Mouse (Mus musculus) limb, embryonic 15.5 days (tissue): Measurements from ENCODE around the gene Amd1. TPM values are rescaled to one million over a fixed set of nuclear protein-coding genes. Genes with fewer than 3 reads are reported as not detected.
A peak's percentile ranks its signal among the peaks of the same experiment; 100 is the strongest.

ENCODE experiments used
- ATAC-seq: fragments of 200-750 bp; cut with Nextera tagmentation; 2 replicates; pipeline ENCODE4 v1.8.0; 2017; ENCODE audit warnings: low read depth, moderate TSS enrichment; ENCODE audit not compliant: insufficient number of reproducible peaks, low FRiP score, low TSS enrichment
- H3K27ac ChIP-seq: fragments of 300-500 bp; sonication (generic); 2 replicates; pipeline ENCODE4 v1.5.1; 2015; ENCODE audit warnings: moderate library complexity, mild to moderate bottlenecking, inconsistent platforms
- H3K27me3 ChIP-seq: fragments of 300-500 bp; sonication (generic); 2 replicates; pipeline ENCODE4 v1.6.1; 2015; ENCODE audit warnings: inconsistent platforms
- H3K36me3 ChIP-seq: fragments of 300-500 bp; sonication (generic); 2 replicates; pipeline ENCODE4 v1.6.1; 2015; ENCODE audit warnings: inconsistent platforms
- H3K4me1 ChIP-seq: fragments of 300-500 bp; sonication (generic); 2 replicates; pipeline ENCODE4 v1.6.1; 2015; ENCODE audit warnings: inconsistent platforms
- H3K4me2 ChIP-seq: fragments of 300-500 bp; sonication (generic); 2 replicates; pipeline ENCODE4 v1.6.1; 2015; ENCODE audit warnings: mild to moderate bottlenecking, inconsistent platforms
- H3K4me3 ChIP-seq: fragments of 300-500 bp; sonication (generic); 2 replicates; pipeline ENCODE4 v1.5.1; 2015; ENCODE audit warnings: mild to moderate bottlenecking, inconsistent platforms
- H3K9ac ChIP-seq: fragments of 300-500 bp; sonication (generic); 2 replicates; pipeline ENCODE4 v1.6.1; 2015; ENCODE audit warnings: inconsistent platforms
- H3K9me3 ChIP-seq: fragments of 300-500 bp; sonication (generic); 2 replicates; pipeline ENCODE4 v1.6.1; 2016; ENCODE audit warnings: inconsistent platforms
- WGBS: fragments of 180-500 bp; shearing (Covaris S2); methylation state at CpG from one replicate; pipeline ENCODE4 v1.1.7; 2015; 5-methylcytosine and 5-hydroxymethylcytosine counted together
- polyA plus RNA-seq: library from polyadenylated mRNA; unstranded; fragments of >200 nt; fragmentation: Nextera tagmentation; extraction: Ambion mirVana; gene quantifications from 2 replicates; pipeline ENCODE4 v1.2.1, GENCODE M21; 2015

Gene Amd1
- 45.8 and 46.0 TPM in 2 replicates for polyA plus RNA-seq

- H3K9ac ChIP-seq, result peak within 1 kb of the TSS; percentile 82
- peak within 1 kb of the TSS; percentile 94 for H3K4me3 ChIP-seq
- WGBS, result under 1% methylated on average over 55 of the region's 55 CpGs
- peaks cover 14% of the 10 kb centered on the region for H3K4me1 ChIP-seq
- H3K9me3 ChIP-seq, result no peaks in the 10 kb centered on the region
- ATAC-seq, result peak; percentile 93
- H3K36me3 ChIP-seq, result no peaks in the 10 kb centered on the region
- H3K27ac ChIP-seq, result peak within 1 kb of the TSS; percentile 98
- no peaks in the 10 kb centered on the region for H3K27me3 ChIP-seq
- peak within 1 kb of the TSS; percentile 70 for H3K4me2 ChIP-seq
These were observed at the start of gene Amd1 for GRCm38 (mm10) chr10:40302140-40302985. Gene Amd1, minus strand, starts transcription at chr10:40302186.

- Histone ChIP-seq H3K4me1 (peaks cover 18% of the 10 kb centered on the region), H3K27ac (no peak overlapping the region), H3K27me3 (no peaks in the 10 kb centered on the region), H3K9ac (no peak overlapping the region), H3K36me3 (no peaks in the 10 kb centered on the region), H3K4me3 (no peak overlapping the region), H3K9me3 (no peaks in the 10 kb centered on the region), H3K4me2 (no peak overlapping the region)
- WGBS, result 61% methylated on average over 4 of the region's 4 CpGs
- no peak for ATAC-seq
These were observed 49.2 kb upstream of the Amd1 start for GRCm38 (mm10) chr10:40351156-40351555.

- no peaks in the 10 kb centered on the region for H3K36me3 ChIP-seq
- H3K4me1 ChIP-seq, result peaks cover 14% of the 10 kb centered on the region
- ATAC-seq, result no peak
- H3K9me3 ChIP-seq, result no peaks in the 10 kb centered on the region
- H3K9ac ChIP-seq, result peak overlapping the region; percentile 80
- peak overlapping the region; percentile 91 for H3K4me3 ChIP-seq
- peak overlapping the region; percentile 72 for H3K4me2 ChIP-seq
- H3K27me3 ChIP-seq, result no peaks in the 10 kb centered on the region
- 50% methylated on average over 12 of the region's 12 CpGs for WGBS
- peak overlapping the region; percentile 96 for H3K27ac ChIP-seq
These were observed 48.4 kb upstream of the Amd1 start for GRCm38 (mm10) chr10:40350245-40350932.

GRCm38 (mm10) chr10:40349631-40350177 lies 47.7 kb upstream of the Amd1 start:
- H3K4me2 ChIP-seq, result peak overlapping the region; percentile 72
- H3K9ac ChIP-seq, result peak overlapping the region; percentile 80
- H3K9me3 ChIP-seq, result no peaks in the 10 kb centered on the region
- peak overlapping the region; percentile 96 for H3K27ac ChIP-seq
- peaks cover 14% of the 10 kb centered on the region for H3K4me1 ChIP-seq
- WGBS, result under 1% methylated on average over 61 of the region's 62 CpGs
- no peaks in the 10 kb centered on the region for H3K27me3 ChIP-seq
- H3K36me3 ChIP-seq, result no peaks in the 10 kb centered on the region
- ATAC-seq, result peak; percentile 19; the same call in 1 of the 2 replicates
- peak overlapping the region; percentile 91 for H3K4me3 ChIP-seq

DNA sequence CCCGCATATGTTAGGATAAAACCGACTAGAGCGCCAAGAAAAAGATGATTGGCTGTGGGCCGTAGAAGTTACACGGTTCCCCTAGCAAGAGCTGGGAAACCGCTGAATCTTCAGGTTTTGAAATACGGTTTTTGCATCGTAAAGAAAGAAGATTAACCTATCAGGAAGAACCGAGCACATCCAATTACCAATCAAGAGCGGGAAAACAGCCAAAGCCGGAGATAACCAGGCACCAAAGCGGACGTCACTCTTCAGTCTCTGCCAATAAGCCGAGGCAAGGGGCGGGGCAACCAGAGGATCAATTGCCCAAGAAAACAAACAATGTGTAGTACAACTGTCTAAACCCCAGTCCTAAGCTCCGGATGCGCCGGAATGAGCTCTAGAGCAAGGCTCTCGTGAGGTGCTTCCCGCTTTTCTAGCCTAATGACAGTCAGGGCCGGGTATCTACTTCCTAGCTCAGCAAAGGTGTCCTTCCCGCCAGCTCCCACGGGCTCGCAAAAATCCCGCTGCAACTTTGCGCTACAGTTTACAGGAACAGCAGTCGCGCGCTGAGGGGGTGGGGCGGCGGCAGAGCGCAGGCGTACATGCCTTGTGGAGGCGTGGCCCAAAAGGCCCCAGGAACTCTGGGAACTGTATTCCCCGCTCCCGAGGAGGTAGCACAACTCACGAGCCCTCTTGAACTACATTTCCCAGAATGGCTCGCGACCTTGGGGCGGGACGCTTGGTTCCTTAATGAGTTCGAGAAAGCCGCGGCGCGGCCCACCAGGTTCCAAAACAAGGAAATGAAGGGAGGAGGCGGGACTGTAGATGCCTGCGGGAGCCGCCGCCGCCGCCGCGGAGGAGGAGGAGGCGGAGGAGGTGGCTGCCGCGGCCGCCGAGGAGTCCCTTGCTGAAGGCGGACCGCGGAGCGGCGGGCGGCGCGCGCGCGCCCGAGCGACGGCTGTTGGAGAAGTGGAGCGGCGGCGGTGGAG lies 46.9 kb upstream of the Amd1 start:
- peaks cover 14% of the 10 kb centered on the region for H3K4me1 ChIP-seq
- WGBS, result under 1% methylated on average over 68 of the region's 76 CpGs

GRCm38 (mm10) chr10:40347461-40347954 lies 45.5 kb upstream of the Amd1 start:
- Histone ChIP-seq H3K9ac (no peak overlapping the region), H3K4me3 (no peak overlapping the region), H3K36me3 (no peaks in the 10 kb centered on the region), H3K4me1 (peaks cover 14% of the 10 kb centered on the region), H3K4me2 (no peak overlapping the region), H3K9me3 (no peaks in the 10 kb centered on the region), H3K27me3 (no peaks in the 10 kb centered on the region), H3K27ac (no peak overlapping the region)
- 63% methylated on average over 9 of the region's 9 CpGs for WGBS
- ATAC-seq, result no peak

More for the DNA sequence above, 46.9 kb upstream of the Amd1 start:
- peak; percentile 98 for ATAC-seq
- H3K4me3 ChIP-seq, result peak overlapping the region; percentile 91
- H3K27me3 ChIP-seq, result no peaks in the 10 kb centered on the region
- peak overlapping the region; percentile 96 for H3K27ac ChIP-seq
- peak overlapping the region; percentile 72 for H3K4me2 ChIP-seq
- no peaks in the 10 kb centered on the region for H3K9me3 ChIP-seq
- peak overlapping the region; percentile 80 for H3K9ac ChIP-seq
- H3K36me3 ChIP-seq, result no peaks in the 10 kb centered on the region

GRCm38 (mm10) chr10:40346776-40347403 lies 44.9 kb upstream of the Amd1 start:
- Histone ChIP-seq H3K4me3 (no peak overlapping the region), H3K27me3 (no peaks in the 10 kb centered on the region), H3K27ac (no peak overlapping the region), H3K9ac (no peak overlapping the region), H3K36me3 (no peaks in the 10 kb centered on the region), H3K9me3 (no peaks in the 10 kb centered on the region), H3K4me2 (no peak overlapping the region), H3K4me1 (peaks cover 14% of the 10 kb centered on the region)
- WGBS, result 77% methylated on average over 3 of the region's 3 CpGs
- ATAC-seq, result no peak

DNA sequence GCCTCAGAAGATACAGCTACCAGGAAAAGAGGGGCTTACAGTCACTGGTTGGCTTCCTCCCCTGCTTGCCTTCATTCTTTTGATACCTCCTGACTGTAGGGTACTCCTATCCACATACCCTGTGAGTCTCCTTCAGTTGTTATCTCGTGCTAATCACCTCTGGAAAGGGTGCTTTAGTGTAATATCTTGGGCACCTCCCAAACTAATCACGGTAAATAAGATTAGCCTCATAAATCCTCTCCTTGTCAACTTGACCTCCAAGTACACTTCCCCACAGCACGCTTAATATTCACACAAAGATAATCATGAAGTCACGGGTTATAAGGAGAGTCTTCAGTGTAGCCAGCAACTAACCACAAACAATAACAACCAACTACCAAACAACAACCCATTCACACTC lies 40.0 kb upstream of the Amd1 start:
- H3K4me2 ChIP-seq, result no peak overlapping the region

GRCm38 (mm10) chr10:40339351-40339964 lies 37.5 kb upstream of the Amd1 start, which contains the start of gene Cdk19:
Gene Cdk19, plus strand, starts transcription at chr10:40339564.
- no peaks in the 10 kb centered on the region for H3K9me3 ChIP-seq
- 0 out of 2 replicates have a peak within 1 kb of the TSS, but pooled peaks have one; percentile 25 for H3K4me2 ChIP-seq
- no peaks in the 10 kb centered on the region for H3K36me3 ChIP-seq
- no peak within 1 kb of the TSS for H3K4me3 ChIP-seq
- no peak for ATAC-seq
- WGBS, result 16% methylated on average over 13 of the region's 13 CpGs
- peak within 1 kb of the TSS; percentile 69 for H3K27ac ChIP-seq
- no peaks in the 10 kb centered on the region for H3K27me3 ChIP-seq
- no peak within 1 kb of the TSS for H3K9ac ChIP-seq
- H3K4me1 ChIP-seq, result peaks cover 7% of the 10 kb centered on the region; the same call in 1 of the 2 replicates

More for the DNA sequence above, 40.0 kb upstream of the Amd1 start:
- Histone ChIP-seq H3K36me3 (no peaks in the 10 kb centered on the region), H3K27ac (no peak overlapping the region), H3K4me1 (peaks cover 7% of the 10 kb centered on the region; the same call in 1 of the 2 replicates), H3K9ac (no peak overlapping the region), H3K9me3 (no peaks in the 10 kb centered on the region), H3K4me3 (no peak overlapping the region), H3K27me3 (no peaks in the 10 kb centered on the region)
- 71% methylated on average over 4 of the region's 4 CpGs for WGBS
- ATAC-seq, result no peak

- no peak for ATAC-seq
- Histone ChIP-seq H3K9ac (no peak overlapping the region), H3K27me3 (no peaks in the 10 kb centered on the region), H3K9me3 (no peaks in the 10 kb centered on the region), H3K36me3 (no peaks in the 10 kb centered on the region), H3K27ac (no peak overlapping the region), H3K4me1 (no peaks in the 10 kb centered on the region), H3K4me2 (no peak overlapping the region), H3K4me3 (no peak overlapping the region)
- whole genome bisulfite sequencing, result 84% methylated on average over 6 of the region's 6 CpGs
These were observed 30.9 kb upstream of the Amd1 start for GRCm38 (mm10) chr10:40332864-40333263.
